ENCODE assay signal across 10 mouse cellular contexts in the genomic region with DNA sequence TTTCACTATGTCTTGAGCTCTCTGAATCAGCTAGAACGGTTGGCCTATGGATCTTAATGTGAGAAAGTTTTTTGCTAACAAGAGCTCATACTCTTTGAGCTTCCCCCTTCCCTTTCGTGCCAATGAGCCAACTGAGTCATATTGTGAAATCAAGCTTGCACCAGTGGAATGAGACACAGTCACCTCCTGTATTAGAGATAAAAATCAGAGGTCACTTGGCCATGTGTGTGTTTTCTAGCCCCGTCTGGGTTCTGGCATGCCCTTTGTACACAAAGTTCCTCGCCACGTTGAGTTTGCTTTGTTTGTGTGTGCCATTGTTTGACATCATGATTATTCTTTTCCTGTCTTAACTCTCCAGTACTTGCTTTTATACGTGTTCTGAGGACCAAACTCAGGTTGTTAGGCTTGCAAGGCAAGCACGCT.
DNase-seq lines count a peak whose midpoint lies in the region; ATAC-seq and TF ChIP-seq lines count a peak whose summit lies in the region.
"Had no signal": no experiment of that assay in that cellular context is flagged by ENCODE, and none has a peak within 500 bp of the region (broad histone marks: within the 10 kb centered on the region; RNA-seq: fewer than 3 reads in every experiment).

No protein-coding gene starts in this region.

- no peak overlapping the region for H3K9ac ChIP-seq in kidney, embryonic 15.5 days
- H3K9ac ChIP-seq in intestine, embryonic 16.5 days (ENCODE audit: low read depth, low read length) = no peak overlapping the region

- H3K9me3 ChIP-seq in kidney, embryonic 15.5 days (replicated peaks) = no peaks in the 10 kb centered on the region
- H3K9me3 ChIP-seq in intestine, embryonic 16.5 days (ENCODE audit: control insufficient read depth, low read length) = no peaks in the 10 kb centered on the region

- H3K27me3 ChIP-seq in kidney, embryonic 15.5 days = no peaks in the 10 kb centered on the region
- H3K27me3 ChIP-seq in intestine, embryonic 16.5 days (replicated peaks; ENCODE audit: control insufficient read depth, insufficient read depth, low read length) = no peaks in the 10 kb centered on the region
- no peaks in the 10 kb centered on the region for H3K27me3 ChIP-seq in myocyte (ENCODE audit: control insufficient read depth, insufficient read depth, insufficient read length)

- no peak for ATAC-seq in kidney, embryonic 15.5 days (replicated peaks; ENCODE audit: low FRiP score)
- no peak for ATAC-seq in intestine, embryonic 16.5 days

- H3K79me2 ChIP-seq in myocyte (ENCODE audit: control insufficient read depth, insufficient read depth) = no peaks in the 10 kb centered on the region

- no peaks in the 10 kb centered on the region for H3K36me3 ChIP-seq in kidney, embryonic 15.5 days
- no peaks in the 10 kb centered on the region for H3K36me3 ChIP-seq in intestine, embryonic 16.5 days (ENCODE audit: control insufficient read depth, insufficient read depth, low read length)
- H3K36me3 ChIP-seq in myocyte (ENCODE audit: control insufficient read depth, insufficient read depth) = no peaks in the 10 kb centered on the region

- H3K27ac ChIP-seq in kidney, embryonic 15.5 days = peak overlapping the region; percentile 66
- 0 out of 2 replicates have a peak overlapping the region, but pooled peaks have one; percentile 31 for H3K27ac ChIP-seq in intestine, embryonic 16.5 days (ENCODE audit: low read length)

- no peak for DNase-seq in kidney, postnatal 10 days
- peak; percentile 67 for DNase-seq in adrenal gland, adult 8-10 months
- no peak for DNase-seq in c-Kit-positive CD71-positive TER-119-positive erythroid progenitor cells, embryonic 14.5 days (ENCODE audit: low spot score)
- no peak for DNase-seq in cerebellum, postnatal 10 days
- DNase-seq in thymus, postnatal 0 days (ENCODE audit: low spot score) = no peak
- DNase-seq: midbrain, embryonic 14.5 days; right cerebral cortex, postnatal 4 days had no signal

- peaks cover 36% of the 10 kb centered on the region for H3K4me1 ChIP-seq in kidney, embryonic 15.5 days
- peaks cover 15% of the 10 kb centered on the region; the same call in 1 of the 2 replicates for H3K4me1 ChIP-seq in intestine, embryonic 16.5 days (ENCODE audit: control insufficient read depth, insufficient read depth, low read length)

- TF ChIP-seq POLR2A in myocyte (IDR thresholded peaks at IDR 0.05; ENCODE audit: insufficient read length, low read depth) = no peak

- peak overlapping the region; percentile 9; the same call in 1 of the 2 replicates for H3K4me2 ChIP-seq in kidney, embryonic 15.5 days
- no peak overlapping the region for H3K4me2 ChIP-seq in intestine, embryonic 16.5 days (ENCODE audit: low read depth, low read length)
- peak overlapping the region; percentile 66 for H3K4me2 ChIP-seq in myocyte (ENCODE audit: low read depth)

- H3K4me3 ChIP-seq in kidney, embryonic 15.5 days (replicated peaks) = no peak overlapping the region
- H3K4me3 ChIP-seq in intestine, embryonic 16.5 days (ENCODE audit: low read length) = no peak overlapping the region
- no peak overlapping the region for H3K4me3 ChIP-seq in myocyte

- no peak overlapping the region for H3ac ChIP-seq in myocyte (ENCODE audit: control insufficient read depth, insufficient read length)

- WGBS in kidney, embryonic 15.5 days = 44% methylated on average over 7 of the region's 7 CpGs
- WGBS in intestine, embryonic 16.5 days = 37% methylated on average over 7 of the region's 7 CpGs

TF ChIP-seq in myocyte, 11 proteins besides CTCF, POLR2A, EP300 and RAD21:
- no peak for TF ChIP-seq E2F4 (IDR thresholded peaks at IDR 0.05; ENCODE audit: insufficient read depth)
- peak; percentile 73 for TF ChIP-seq CEBPB (IDR thresholded peaks at IDR 0.05; ENCODE audit: insufficient read depth, poor library complexity, severe bottlenecking)
- no peak for TF ChIP-seq TCF12 (IDR thresholded peaks at IDR 0.05; ENCODE audit: insufficient read depth, poor library complexity, severe bottlenecking)
TF ChIP-seq in myocyte: peak in this region for 1.
